ENCODE assay signal across 29 mouse cellular contexts in the genomic region with DNA sequence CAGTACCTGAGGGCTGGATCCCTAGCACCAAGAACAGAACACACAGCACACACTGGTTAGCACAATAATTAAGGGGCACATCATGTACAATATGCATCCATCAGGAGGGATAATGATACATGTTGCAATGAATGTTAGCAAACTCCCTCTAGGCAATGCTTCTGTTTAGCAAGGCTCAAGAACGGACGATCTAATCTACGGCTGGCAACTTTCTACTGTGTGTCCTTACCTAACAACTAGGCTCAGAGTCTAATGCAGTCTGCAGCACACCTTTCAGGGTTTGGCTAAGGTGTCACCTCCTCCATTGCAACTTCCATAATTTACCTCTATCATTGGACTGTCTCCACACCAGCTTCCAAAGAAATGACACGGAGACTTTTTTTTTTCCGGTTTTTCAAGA. TPM values are rescaled to one million over a fixed set of nuclear protein-coding genes. Genes with fewer than 3 reads are reported as not detected.
"Had no signal": no experiment of that assay in that cellular context is flagged by ENCODE, and none has a peak within 500 bp of the region (broad histone marks: within the 10 kb centered on the region; RNA-seq: fewer than 3 reads in every experiment).

No protein-coding gene starts in this region.

- ATAC-seq: forebrain, embryonic 13.5 days; forebrain, embryonic 14.5 days; forebrain, embryonic 15.5 days; forebrain, embryonic 16.5 days; forebrain, postnatal 0 days had no signal

- H3K9ac ChIP-seq: embryonic facial prominence, embryonic 12.5 days; embryonic facial prominence, embryonic 13.5 days; embryonic facial prominence, embryonic 15.5 days; forebrain, embryonic 12.5 days; forebrain, embryonic 13.5 days; forebrain, embryonic 15.5 days; forebrain, postnatal 0 days had no signal

- H3K4me3 ChIP-seq: embryonic facial prominence, embryonic 10.5 days; embryonic facial prominence, embryonic 12.5 days; embryonic facial prominence, embryonic 13.5 days; embryonic facial prominence, embryonic 15.5 days; erythroblast, embryonic 14.5 days; forebrain, embryonic 10.5 days; forebrain, embryonic 12.5 days; forebrain, embryonic 13.5 days; forebrain, embryonic 15.5 days; gastrocnemius, adult 2 months; heart, adult 2 months had no signal

- H3K27ac ChIP-seq: embryonic facial prominence, embryonic 10.5 days; embryonic facial prominence, embryonic 12.5 days; embryonic facial prominence, embryonic 13.5 days; embryonic facial prominence, embryonic 15.5 days; forebrain, embryonic 10.5 days; forebrain, embryonic 12.5 days; forebrain, embryonic 13.5 days; forebrain, embryonic 15.5 days had no signal

- DNase-seq: cerebellum, adult 2 months; cerebellum, adult 8-10 months; cerebellum, adult 9-10 months; cerebellum, adult 9-11 months; cerebellum, postnatal 10 days; cerebellum, postnatal 14 days; cerebellum, postnatal 25 days; cerebellum, postnatal 36 days; embryo, embryonic 11 days; forebrain, postnatal 0 days; gastrocnemius, postnatal 10 days; gastrocnemius, postnatal 14 days; gastrocnemius, postnatal 25 days; gastrocnemius, postnatal 36 days had no signal

- H3K4me2 ChIP-seq: embryonic facial prominence, embryonic 12.5 days; embryonic facial prominence, embryonic 13.5 days; embryonic facial prominence, embryonic 15.5 days; forebrain, embryonic 12.5 days; forebrain, embryonic 13.5 days; forebrain, embryonic 15.5 days had no signal

- H3K9me3 ChIP-seq: embryonic facial prominence, embryonic 10.5 days; embryonic facial prominence, embryonic 12.5 days; embryonic facial prominence, embryonic 13.5 days; embryonic facial prominence, embryonic 15.5 days; forebrain, embryonic 10.5 days; forebrain, embryonic 12.5 days; forebrain, embryonic 13.5 days; forebrain, embryonic 15.5 days had no signal

- H3K36me3 ChIP-seq: embryonic facial prominence, embryonic 10.5 days; embryonic facial prominence, embryonic 12.5 days; embryonic facial prominence, embryonic 13.5 days; embryonic facial prominence, embryonic 15.5 days; forebrain, embryonic 10.5 days; forebrain, embryonic 12.5 days; forebrain, embryonic 15.5 days had no signal

- H3K27me3 ChIP-seq: embryonic facial prominence, embryonic 12.5 days; embryonic facial prominence, embryonic 13.5 days; embryonic facial prominence, embryonic 15.5 days; forebrain, embryonic 12.5 days; forebrain, embryonic 13.5 days; forebrain, embryonic 15.5 days had no signal

- H3K4me1 ChIP-seq: embryonic facial prominence, embryonic 12.5 days; embryonic facial prominence, embryonic 13.5 days; embryonic facial prominence, embryonic 15.5 days; forebrain, embryonic 10.5 days; forebrain, embryonic 12.5 days; forebrain, embryonic 13.5 days; forebrain, embryonic 15.5 days had no signal

RNA-seq across cellular contexts. Expression of gene Gm28035, which starts 24.1 kb away (rescaled TPM):
- total RNA-seq: common myeloid progenitor, adult 5-6 weeks; granulocyte monocyte progenitor cell, adult 5-6 weeks had no signal
- polyA plus RNA-seq: erythroblast, embryonic 14.5 days had no signal
